Mouse (Mus musculus) neutrophil, adult 5-6 weeks (primary cell): ENCODE results near the gene Khk. TPM values are rescaled to one million over a fixed set of nuclear protein-coding genes. Genes with fewer than 3 reads are reported as not detected.
A peak's percentile ranks its signal among the peaks of the same experiment; 100 is the strongest.
"Not testable (repeated sequence)": the region's sequence is repeated elsewhere in the genome, so short reads cannot be mapped to it uniquely, and the experiment has no call there.

Experiments used
- ATAC-seq: fragments of 151-379, 151-347 bp; 2 replicates; pipeline ENCODE4 v1.8.0; 2017; ENCODE audit warnings: mild to moderate bottlenecking, moderate TSS enrichment; ENCODE audit not compliant: insufficient number of reproducible peaks, poor library complexity, low FRiP score, severe bottlenecking; ENCODE audit errors: extremely low read depth
- total RNA-seq: library from RNA; stranded (forward); fragments of 200-1000 nt; gene quantifications from 2 replicates; pipeline ENCODE4 v1.2.3, GENCODE M21; 2017

Khk gene
- total RNA-seq, result 25.7 and 28.2 TPM in 2 replicates

DNA sequence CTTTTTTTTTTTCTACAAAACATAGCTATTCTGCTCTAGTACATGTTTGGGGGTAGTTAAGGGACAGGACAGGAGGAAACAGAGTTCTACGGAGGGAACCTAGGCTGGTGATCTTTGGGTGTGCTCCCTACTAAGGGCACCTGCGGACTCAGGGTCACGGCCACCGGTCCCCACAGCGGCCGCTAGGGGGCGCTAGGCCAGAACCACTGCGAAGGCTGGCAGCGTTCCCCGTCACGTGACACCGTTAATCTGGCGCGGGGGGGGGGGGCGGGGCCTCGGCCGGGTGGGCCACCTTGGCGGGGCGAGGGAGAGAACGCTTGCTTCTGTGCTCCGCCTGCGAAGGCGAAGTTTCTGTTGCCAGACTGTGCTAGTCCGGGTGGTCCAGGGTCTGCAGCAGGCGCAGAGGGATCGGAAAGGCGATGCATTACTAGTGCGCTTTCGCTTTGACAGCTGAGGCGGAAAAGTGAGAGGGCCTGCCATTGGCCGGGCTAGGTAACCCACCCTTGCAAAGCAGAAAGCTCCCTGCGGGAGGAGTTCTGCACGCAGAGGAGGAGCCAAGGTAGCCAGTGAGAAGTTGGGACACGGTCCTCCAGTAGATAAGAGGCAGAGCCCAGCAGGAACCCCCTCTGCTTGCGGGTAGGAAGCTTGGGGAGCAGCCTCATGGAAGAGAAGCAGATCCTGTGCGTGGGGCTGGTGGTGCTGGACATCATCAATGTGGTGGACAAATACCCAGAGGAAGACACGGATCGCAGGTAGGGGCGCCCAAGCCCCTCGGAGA is at the start of gene Khk:
TSS of gene Khk (plus strand) at position 176 of the 778 bp plus-strand sequence.
- peak; percentile 71 for ATAC-seq

DNA sequence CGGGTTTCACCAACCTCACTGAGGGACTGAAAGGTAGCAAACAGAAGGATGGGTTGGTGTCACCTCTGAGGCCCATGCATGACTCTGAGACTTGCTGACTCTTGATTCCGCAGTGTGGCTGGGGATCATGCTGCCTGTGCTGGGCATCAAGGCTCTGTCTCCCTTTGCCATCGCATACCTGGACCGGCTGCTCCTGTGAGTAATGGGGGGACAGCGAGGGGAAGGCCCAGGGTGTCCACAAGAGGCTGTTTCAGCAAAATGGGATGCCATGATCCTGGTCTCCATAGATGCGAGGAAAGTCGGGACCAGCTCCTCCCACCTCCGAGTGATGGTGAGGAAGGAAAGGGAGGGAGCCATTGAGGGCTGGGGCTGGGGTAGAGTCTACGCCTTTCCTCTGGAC is 48.7 kb upstream of the Khk start:
- ATAC-seq, result no peak

GRCm38 (mm10) chr5:30874365-30874764 is 46.9 kb upstream of the Khk start:
- no peak for ATAC-seq

- ATAC-seq, result no peak
Measured at GRCm38 (mm10) chr5:30878616-30879015, 42.6 kb upstream of the Khk start.

DNA sequence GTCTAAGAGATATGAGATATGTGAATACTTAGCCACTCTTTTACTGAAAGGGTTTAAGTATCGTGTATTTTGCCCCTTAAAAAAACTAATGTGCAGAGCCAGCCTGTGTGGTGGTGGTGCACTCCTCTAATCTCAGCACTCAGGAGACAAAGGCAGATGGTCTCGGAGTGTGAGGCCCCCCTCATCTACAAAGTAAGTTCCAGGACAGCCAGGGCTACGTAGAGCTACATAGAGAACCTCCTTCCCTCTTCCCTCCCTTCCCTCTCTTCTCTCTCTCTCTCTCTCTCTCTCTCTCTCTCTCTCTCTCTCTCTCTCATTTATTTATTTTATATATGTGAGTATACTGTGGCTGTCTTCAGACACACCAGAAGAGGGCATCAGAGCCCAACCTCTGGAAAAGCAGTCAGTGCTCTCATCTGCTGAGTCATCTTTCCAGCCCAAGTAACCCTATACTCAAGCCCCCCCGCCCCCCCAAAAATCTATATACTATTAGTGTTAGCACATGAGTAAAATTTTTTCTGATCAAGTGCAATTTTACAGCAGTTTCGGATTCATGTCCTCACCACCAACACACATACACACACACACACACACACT is 41.8 kb upstream of the Khk start:
- ATAC-seq, result no peak

- ATAC-seq, result not testable (repeated sequence)
Measured at GRCm38 (mm10) chr5:30881839-30882238, 39.4 kb upstream of the Khk start.

- no peak for ATAC-seq
Measured at GRCm38 (mm10) chr5:30886209-30886608, 35.0 kb upstream of the Khk start.

DNA sequence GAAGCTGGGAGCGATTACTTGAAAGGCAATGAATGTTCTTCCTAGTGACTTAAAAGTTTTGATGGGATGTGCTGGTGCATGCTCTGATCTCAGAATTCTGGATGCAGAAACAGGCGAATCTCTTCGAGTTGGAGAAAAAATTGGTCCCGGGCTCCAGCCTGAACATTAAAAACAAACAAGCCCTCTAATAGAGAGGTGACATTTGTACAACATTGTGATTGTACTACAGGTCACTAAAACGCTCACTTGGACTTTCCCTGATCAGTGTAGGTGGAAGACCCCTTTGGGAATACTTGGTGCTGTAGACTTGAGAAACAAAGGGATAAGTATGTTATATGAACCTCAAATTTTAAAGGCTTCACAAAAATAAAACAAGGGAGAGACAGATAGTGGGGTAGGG is 34.5 kb upstream of the Khk start:
- ATAC-seq, result no peak

DNA sequence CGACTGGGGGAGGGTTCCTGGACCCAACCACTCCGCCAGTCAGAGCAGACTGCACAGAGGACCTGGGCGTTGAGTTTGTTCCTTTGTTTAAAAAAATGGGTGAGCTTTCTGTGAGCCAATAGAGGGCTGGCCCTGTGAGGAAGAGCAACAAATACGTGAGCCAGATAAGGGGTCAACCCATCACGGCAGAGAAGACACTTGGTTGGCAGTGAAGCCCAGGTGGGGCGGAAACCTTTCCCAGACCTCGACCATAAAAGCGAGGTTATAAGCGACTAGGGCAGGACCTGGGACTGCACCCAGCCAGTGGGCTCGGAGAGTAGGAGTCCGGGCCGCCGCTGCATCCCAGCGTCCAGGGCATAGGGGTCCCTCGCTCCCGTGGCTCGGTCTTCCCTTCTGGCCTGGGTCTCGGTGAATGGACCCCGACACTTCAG is 33.9 kb upstream of the Khk start:
- ATAC-seq, result peak; percentile 75

GRCm38 (mm10) chr5:30887858-30888336 is 33.3 kb upstream of the Khk start:
- ATAC-seq, result peak; percentile 37

- ATAC-seq, result peak; percentile 57
Measured at GRCm38 (mm10) chr5:30888337-30889087, 32.7 kb upstream of the Khk start, which contains the start of gene Agbl5. TSS of gene Agbl5 (plus strand) at chr5:30888694.

DNA sequence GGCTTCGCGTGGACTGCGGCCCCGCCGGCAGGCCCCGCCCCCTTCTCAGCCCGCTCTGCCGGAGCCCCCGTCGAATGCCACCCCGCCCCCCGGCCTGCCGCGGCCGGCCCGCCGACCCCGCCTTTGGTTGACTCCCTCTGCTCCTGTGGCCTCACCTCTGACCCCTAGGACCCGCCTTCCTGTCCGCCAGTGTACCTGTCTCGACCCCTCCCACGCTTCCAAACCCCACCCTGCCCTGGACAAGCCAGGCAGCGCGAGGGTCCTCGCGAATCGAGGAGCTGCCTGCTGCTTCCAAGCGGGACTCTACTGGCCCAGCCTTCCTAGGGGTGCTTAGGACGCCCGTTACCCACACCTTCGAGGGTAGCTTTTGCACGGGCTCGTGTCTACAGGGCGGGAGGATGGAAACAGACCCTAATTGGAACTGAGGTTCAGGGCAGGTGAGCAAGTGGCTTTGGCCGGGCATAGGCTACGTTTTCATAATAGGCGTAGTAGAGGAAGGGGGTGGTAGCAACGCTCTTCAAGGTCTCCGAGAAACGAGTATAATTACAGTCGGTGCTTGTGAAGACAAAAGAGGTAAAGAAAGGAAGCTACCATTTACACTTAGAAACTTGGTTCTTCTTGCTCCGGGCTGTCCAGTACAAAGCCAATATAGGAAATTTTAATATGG is 32.0 kb upstream of the Khk start:
- ATAC-seq, result no peak

GRCm38 (mm10) chr5:30890375-30890774 is 30.9 kb upstream of the Khk start:
- no peak for ATAC-seq

GRCm38 (mm10) chr5:30901860-30902259 is 19.4 kb upstream of the Khk start:
- ATAC-seq, result no peak

DNA sequence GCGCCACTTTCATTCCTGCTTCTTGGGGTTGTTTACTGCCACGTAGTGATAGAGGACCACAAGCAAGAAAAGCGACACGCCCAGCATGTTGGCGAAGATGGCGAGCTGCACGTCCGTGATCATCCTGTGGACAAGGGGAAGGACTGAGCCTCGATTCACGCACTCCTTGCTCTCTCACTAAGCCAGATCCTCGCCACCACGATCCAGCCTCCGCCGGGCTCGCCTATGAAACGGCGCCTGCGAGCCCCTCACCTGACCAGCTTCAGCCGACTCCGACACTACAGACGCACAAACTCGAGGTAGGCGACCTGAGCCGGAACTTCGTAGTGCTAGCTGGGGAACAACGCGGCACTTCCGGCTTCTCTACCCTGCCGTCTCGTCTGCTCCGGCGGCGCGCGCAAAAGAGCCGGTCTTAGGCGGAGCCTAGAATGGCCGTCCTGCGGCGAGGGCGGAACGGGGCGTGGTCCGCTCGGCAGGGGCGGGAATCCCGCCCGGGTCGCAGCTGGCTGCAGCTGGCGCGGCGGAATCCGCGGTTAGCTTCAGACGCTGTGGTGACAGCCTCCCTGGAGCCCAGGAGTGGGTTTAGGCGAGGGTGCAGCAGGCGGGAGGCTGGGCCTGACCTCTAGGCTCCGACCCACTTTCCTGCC is 13.7 kb upstream of the Khk start, which contains the start of gene Ost4:
TSS of gene Ost4 (minus strand) at position 376 of the 647 bp plus-strand sequence.
- ATAC-seq, result peak; percentile 95

DNA sequence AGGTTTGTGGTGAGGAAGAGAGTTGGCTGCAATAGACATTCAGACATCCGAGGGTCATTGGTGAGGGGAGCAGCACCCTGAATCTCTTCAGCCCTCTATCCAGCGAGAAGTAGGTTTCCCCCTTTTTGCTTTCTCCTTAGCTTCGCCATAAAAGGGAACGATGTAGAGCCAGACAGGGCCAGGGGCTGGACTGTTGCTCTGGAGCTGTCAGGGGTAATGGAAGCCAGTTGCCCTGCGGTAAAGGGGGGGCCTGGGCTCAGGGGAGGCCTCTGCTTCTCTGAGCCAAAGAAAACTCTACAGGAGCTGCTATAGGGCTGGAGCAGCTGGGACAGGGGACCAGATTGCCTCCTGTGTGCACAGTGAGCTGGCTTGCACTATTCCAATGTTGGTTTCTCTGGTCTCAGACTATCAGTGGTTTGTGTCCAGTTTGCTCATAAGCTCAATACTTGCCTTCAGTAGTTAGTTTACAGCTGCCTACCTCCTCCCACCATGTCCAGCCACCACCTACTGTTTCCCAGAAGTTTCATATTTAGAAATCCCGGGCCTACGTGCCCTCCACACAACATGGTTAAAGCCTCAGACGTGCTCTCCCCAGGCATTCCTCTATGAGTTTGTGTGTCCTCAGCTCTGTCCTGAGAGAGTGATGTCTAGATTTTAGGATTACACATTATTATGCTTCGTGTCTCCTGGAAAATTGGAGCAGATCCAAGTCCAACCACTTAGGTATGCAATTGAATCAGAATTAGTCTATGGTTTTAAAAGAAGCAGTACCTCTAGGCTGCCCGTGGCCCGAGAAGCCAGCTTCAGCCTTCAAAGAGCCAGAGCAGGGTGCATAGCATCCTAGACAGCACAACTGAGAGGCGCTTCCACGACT is 12.6 kb upstream of the Khk start:
- ATAC-seq, result no peak

GRCm38 (mm10) chr5:30909300-30909659 is 12.0 kb upstream of the Khk start:
- ATAC-seq, result no peak

DNA sequence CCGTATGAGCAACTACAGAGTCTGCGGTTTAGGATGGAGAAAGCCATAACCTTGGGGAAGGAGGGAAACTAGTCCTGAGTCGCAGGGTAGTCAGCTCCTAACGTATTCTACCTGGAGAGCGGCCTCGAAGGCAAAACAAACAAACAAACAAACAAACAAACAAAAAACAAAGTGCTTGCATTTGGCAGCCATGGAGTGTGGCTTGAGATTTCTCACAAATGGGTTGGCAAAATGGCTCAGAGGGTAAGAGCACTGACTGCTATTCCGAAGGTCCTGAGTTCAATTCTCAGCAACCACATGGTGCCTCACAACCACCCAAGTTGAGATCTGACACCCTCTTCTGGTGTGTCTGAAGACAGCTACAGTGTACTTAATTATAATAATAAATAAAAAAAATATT is 11.4 kb upstream of the Khk start:
- no peak for ATAC-seq
